Mouse (Mus musculus): ENCODE data around the gene Snap25. TPM values are rescaled to one million over a fixed set of nuclear protein-coding genes. Genes with fewer than 3 reads are reported as not detected.

Snap25 gene
- total RNA-seq (2014; fragmentation: Nextera tagmentation) (not detected in 2 replicates), total RNA-seq (2017) (not detected in 2 replicates)

DNA sequence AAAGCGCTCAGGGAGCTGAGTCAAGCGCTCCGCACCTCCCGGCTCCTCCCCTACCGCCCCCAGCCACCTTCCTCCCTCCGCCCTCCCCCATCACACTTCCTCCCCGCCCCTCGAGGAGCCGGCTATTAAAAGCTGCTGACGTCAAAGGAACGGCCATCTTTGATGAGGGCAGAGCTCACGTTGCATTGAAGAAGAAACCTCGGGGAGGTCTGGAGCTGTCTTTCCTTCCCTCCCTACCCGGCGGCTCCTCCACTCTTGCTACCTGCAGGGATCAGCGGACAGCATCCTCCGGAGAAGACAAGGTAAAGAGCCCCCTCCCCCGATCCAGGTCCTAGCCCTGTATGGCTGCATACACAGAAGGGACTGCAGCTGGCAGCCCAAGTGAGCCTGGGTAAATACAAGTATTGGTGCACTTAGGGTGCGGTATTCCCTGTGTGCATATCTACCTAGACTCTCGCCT, at the start of gene Snap25:
Gene Snap25 (plus strand): TSS at position 155 of the 460 bp plus-strand sequence.
- no peak for ATAC-seq (replicated peaks; ENCODE audit: low FRiP score, low TSS enrichment, poor library complexity, severe bottlenecking)

DNA sequence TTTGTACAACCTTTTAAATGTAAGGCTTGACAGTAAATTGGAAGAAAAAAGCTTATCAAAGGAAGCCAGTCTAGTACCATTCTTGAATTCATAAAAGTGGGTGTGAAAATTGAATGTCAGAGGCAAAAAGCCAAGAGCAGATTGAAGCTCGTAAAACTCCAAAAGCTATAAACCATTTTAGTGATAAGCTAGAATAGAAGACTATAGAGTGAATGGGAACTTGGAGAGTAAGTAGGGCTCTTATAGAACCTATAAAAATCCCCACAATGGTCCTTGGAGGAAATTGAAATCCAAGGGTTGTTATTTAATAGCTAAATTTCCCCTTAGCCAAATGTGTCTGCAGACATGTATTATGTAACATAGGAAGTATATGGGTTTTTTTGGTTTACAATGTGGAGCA, 46.3 kb upstream of the Snap25 start:
- no peak for ATAC-seq (replicated peaks; ENCODE audit: low FRiP score, low TSS enrichment, poor library complexity, severe bottlenecking)

DNA sequence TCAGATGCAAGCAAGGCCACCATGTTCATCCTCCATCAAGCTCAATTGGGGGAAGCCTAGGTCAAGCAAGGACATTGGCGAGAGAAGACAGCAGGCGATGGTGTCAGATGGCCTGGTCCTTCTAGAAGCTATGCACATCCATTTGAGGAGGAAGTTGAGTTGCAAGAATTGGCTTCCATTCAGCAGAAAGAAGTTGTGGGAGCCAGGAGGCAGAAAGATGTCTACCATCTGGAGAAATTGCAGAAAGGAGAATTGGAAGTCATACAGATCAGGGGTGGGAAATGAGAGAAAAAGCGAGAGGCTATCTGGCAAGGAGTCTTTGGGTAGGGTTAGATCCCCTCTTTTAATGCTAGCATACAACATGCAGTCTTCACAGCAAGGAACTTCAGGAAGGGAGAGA, 44.1 kb upstream of the Snap25 start:
- ATAC-seq (replicated peaks; ENCODE audit: low FRiP score, low TSS enrichment, poor library complexity, severe bottlenecking), result no peak

- no peak for ATAC-seq (replicated peaks; ENCODE audit: low FRiP score, low TSS enrichment, poor library complexity, severe bottlenecking)
These were observed 43.6 kb upstream of the Snap25 start for GRCm38 (mm10) chr2:136669665-136670064.

DNA sequence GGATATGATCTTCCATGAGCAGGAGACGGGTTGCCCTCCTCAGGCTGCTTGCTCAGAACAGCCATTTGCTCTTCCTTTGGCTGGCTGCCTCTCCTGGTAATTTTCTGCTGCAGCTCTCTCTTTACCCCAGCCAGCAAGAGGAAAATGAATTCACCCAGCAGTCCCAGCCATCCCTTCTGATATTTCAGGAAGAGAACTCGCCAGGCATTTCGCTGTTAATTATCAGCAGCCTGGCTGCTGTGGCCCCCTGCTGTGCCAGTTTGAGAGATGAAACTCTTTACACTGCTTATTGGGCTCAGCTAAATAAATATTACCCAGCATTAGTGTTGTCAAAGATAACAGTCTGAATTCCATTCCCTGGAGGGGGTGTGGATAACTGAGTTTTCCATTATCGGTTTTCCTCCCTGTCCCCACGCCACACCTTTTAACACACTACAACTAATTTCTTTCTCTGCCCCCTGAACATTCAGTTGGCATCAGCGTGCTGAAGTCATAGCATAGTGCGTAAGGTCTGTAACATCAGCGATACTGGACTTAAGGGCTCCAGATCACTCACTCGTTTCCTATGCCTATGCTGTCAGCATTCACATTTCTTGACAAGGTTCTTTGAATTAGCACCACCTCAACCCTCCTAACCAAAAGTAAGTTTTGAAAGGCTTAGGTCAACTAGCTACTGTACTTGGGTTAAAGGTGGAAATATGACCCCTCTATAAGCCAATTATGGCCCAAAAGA, 42.5 kb upstream of the Snap25 start:
- ATAC-seq (replicated peaks; ENCODE audit: low FRiP score, low TSS enrichment, poor library complexity, severe bottlenecking), result no peak

DNA sequence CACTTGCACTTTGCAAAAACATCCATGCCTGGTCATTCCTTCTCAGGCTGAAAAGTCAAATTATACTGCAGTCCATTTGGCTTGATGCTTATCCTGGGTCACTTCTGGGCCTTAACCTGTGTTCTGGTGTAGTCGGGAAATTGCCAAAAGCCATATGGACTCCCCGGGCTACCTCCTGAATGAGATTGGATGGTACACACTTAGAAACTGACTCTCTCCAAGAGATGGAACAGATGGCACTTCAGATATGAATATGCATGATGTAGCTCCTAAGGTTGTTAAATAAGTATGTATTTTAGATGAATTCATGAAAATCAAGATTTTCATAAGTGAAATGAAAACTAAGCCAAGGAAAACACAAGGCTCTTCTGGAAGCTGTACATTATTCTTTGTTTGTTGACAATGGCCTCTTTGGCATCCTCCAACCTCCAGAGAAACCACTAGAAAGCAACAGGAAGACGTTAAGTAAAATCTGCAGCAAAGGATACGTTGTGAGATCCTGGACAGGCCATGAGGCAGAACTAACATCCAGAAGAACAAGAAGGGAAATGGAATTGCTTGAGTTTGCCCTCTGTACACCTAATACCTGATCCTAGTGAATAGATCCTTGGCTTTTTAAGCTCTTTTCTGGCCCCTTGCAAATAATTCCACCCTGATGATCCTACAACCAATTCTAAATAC, 39.0 kb upstream of the Snap25 start:
- no peak for ATAC-seq (replicated peaks; ENCODE audit: low FRiP score, low TSS enrichment, poor library complexity, severe bottlenecking)

GRCm38 (mm10) chr2:136676196-136676595, 37.1 kb upstream of the Snap25 start:
- no peak for ATAC-seq (replicated peaks; ENCODE audit: low FRiP score, low TSS enrichment, poor library complexity, severe bottlenecking)

- no peak for ATAC-seq (replicated peaks; ENCODE audit: low FRiP score, low TSS enrichment, poor library complexity, severe bottlenecking)
These were observed 36.3 kb upstream of the Snap25 start for GRCm38 (mm10) chr2:136676918-136677445.

GRCm38 (mm10) chr2:136678321-136679161, 34.7 kb upstream of the Snap25 start:
- ATAC-seq (replicated peaks; ENCODE audit: low FRiP score, low TSS enrichment, poor library complexity, severe bottlenecking), result peak; percentile 34

DNA sequence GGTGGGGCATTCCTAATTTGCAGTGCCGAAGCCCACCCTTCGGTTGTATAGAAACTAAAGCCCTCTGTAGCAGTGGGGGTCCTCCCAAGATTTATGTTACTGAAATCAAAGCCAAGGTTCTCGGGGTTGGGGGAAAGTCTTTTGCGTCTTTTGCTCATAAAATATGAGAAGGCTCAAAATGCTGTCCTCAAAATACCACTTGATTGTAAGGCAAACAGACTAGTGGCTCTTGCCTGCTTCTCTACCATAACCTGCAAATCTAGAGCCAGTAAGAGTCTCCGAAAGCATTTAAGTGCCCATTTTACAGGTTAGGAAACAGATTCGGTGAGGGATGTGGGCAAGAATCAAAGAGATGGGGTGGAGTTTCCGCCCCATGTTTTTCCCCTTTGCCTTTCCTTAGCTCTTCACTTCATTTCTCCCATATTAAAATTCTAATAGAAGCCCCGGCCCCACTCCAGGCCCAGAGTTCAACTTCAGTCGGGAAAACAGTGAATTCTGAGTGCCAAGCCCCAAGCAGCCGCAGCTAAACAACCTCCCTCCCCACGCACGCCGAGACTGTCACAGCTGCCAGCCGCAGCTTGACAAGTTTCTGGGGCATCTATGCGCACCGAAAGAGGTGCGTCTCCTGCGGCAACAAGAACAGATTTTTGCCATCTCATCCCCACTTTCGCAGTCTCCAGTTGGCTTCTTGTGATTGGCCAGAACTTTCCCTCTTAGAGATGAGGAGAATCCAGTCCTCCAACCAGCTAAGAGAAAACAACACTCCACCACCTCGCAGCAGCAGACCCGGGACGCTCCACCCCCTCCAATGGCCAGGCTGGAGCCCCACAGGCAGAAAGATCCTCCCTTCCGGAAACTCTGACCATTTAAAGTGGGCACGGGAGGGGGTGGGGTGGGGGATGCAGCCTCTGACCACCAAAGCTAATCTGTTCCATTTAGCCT, 33.7 kb upstream of the Snap25 start:
- ATAC-seq (replicated peaks; ENCODE audit: low FRiP score, low TSS enrichment, poor library complexity, severe bottlenecking), result peak; percentile 37; the same call in 1 of the 2 replicates

DNA sequence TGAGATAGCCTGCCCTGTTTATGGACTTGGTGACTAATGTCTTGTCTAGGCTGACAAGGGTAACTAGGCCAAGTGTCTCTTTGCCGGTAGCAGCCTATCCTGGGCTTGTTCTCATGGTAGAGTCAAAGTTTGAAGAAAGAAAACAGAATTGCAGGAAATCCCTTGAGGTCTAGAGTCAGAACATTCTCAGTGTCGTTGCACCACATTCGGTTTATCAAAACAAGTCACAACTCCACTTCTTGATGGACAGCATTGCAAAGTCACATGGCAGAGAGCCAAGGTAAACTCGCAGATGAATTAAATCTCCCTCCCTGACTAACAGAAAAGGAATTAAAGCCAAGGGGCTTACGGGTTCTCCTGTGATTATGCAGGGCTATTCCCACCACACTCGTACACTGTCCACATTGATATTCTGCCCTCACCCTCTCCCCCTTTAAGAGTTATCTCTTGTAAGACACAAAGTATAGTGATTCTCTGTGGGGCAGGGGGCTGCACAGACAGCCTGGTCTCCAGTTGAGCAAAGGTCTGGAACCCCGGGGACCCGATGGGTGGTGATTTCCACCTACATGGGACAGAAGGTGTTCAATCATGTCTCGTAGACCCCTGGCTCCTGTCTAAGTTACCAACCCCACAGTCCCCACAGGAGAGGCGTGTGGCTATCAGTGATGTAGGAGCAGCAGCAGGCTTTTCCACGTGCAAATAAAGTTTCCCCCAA, 30.9 kb upstream of the Snap25 start:
- no peak for ATAC-seq (replicated peaks; ENCODE audit: low FRiP score, low TSS enrichment, poor library complexity, severe bottlenecking)

GRCm38 (mm10) chr2:136686195-136686594, 27.1 kb upstream of the Snap25 start:
- ATAC-seq (replicated peaks; ENCODE audit: low FRiP score, low TSS enrichment, poor library complexity, severe bottlenecking), result no peak

DNA sequence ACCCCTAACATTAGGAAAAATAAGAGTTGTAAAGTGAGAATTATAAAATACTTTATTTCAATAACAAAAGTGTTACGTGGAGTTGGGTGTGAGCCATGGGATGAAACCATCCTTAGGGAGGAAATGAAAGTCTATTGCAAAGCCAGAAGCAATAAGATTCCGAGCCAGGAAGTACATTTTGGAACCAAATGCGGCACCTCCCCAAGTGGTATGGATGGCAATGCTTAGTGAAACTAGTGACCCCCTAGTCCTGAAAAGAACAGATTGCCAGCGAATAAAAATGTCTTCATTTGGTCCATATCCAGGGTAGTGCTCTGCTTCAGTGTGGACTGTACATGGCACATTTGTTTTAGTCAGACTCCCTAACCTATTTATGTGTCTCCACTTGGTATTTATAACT, 25.9 kb upstream of the Snap25 start:
- ATAC-seq (replicated peaks; ENCODE audit: low FRiP score, low TSS enrichment, poor library complexity, severe bottlenecking), result no peak

- ATAC-seq (replicated peaks; ENCODE audit: low FRiP score, low TSS enrichment, poor library complexity, severe bottlenecking), result no peak
These were observed 23.8 kb upstream of the Snap25 start for GRCm38 (mm10) chr2:136689476-136689875.

- no peak for ATAC-seq (replicated peaks; ENCODE audit: low FRiP score, low TSS enrichment, poor library complexity, severe bottlenecking)
These were observed 21.6 kb upstream of the Snap25 start for GRCm38 (mm10) chr2:136691681-136692080.

- ATAC-seq (replicated peaks; ENCODE audit: low FRiP score, low TSS enrichment, poor library complexity, severe bottlenecking), result no peak
These were observed 13.6 kb upstream of the Snap25 start for GRCm38 (mm10) chr2:136699429-136700227.

- ATAC-seq (replicated peaks; ENCODE audit: low FRiP score, low TSS enrichment, poor library complexity, severe bottlenecking), result no peak
These were observed 9.9 kb upstream of the Snap25 start for GRCm38 (mm10) chr2:136703376-136703775.
